Mouse (Mus musculus): ENCODE results near the gene Nmnat2. TPM values are rescaled to one million over a fixed set of nuclear protein-coding genes. Genes with fewer than 3 reads are reported as not detected.

Nmnat2 gene
- polyA plus RNA-seq, 1 experiment from 2014 or later: 0.38 TPM

GRCm38 (mm10) chr1:153159137-153159536 is 204.3 kb downstream of the Nmnat2 start:
- no peak for DNase-seq (ENCODE audit: low spot score)

DNA sequence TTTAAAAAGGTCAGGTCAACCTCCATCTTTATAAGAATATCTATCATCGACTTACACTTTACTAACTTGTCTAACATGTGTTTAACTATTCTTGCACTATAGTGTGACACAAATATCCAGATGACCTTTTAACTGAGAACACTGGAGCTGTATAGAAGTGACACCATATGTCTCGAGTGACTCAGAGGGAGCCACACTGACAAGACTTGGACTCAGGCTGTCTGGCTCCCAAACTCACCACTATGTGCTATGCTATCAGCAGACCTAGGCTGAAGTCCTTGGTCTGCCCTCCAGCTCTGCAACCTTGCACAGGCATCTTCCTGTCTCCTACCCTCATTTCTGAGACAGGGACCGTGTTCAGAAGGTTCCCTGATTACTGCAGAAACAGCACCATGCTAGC is 209.0 kb downstream of the Nmnat2 start:
- no peak for DNase-seq (ENCODE audit: low spot score)

- no peak for DNase-seq (ENCODE audit: low spot score)
These were observed 213.5 kb downstream of the Nmnat2 start for GRCm38 (mm10) chr1:153168293-153168692.

Other genes with a start within 250 kb of the Nmnat2 start
- not detected in 2 replicates for gene Apobec4, start 204.4 kb upstream of the Nmnat2 start, polyA plus RNA-seq (2015; fragmentation: Nextera tagmentation; extraction: Ambion mirVana)
- 9.8 and 10.4 TPM in 2 replicates for gene Rgl1, start 188.6 kb upstream of the Nmnat2 start, polyA plus RNA-seq (2015; fragmentation: Nextera tagmentation; extraction: Ambion mirVana)
- gene Arpc5, start 188.5 kb upstream of the Nmnat2 start, polyA plus RNA-seq (2015; fragmentation: Nextera tagmentation; extraction: Ambion mirVana): 499 and 510 TPM in 2 replicates
- gene Ncf2, start 154.8 kb upstream of the Nmnat2 start, polyA plus RNA-seq (2015; fragmentation: Nextera tagmentation; extraction: Ambion mirVana): 9.0 and 10.0 TPM in 2 replicates
- 23.5 and 24.3 TPM in 2 replicates for gene Smg7, start 52.3 kb upstream of the Nmnat2 start, polyA plus RNA-seq (2015; fragmentation: Nextera tagmentation; extraction: Ambion mirVana)
- gene Lamc2, start 231.5 kb downstream of the Nmnat2 start, polyA plus RNA-seq (2015; fragmentation: Nextera tagmentation; extraction: Ambion mirVana): 12.2 and 14.7 TPM in 2 replicates

Data from thymus, postnatal 0 days (tissue).